Mouse (Mus musculus): ENCODE results near the gene Pdcd5. TPM values are rescaled to one million over a fixed set of nuclear protein-coding genes. Genes with fewer than 3 reads are reported as not detected.

Pdcd5 gene
- polyA plus RNA-seq, 1 experiment from 2014 or later, result 313 TPM

- WGBS, result 63% methylated on average over 6 of the region's 6 CpGs
- Histone ChIP-seq H3K9ac (replicated peaks; ENCODE audit: low read length) (no peak overlapping the region), H3K9me3 (replicated peaks; ENCODE audit: control insufficient read depth, low read length) (no peaks in the 10 kb centered on the region), H3K27me3 (ENCODE audit: control insufficient read depth, insufficient read depth, low read length) (no peaks in the 10 kb centered on the region), H3K4me1 (ENCODE audit: control insufficient read depth, insufficient read depth, low read length) (no peaks in the 10 kb centered on the region; the same call in 1 of the 2 replicates), H3K4me2 (ENCODE audit: low read depth, low read length) (no peak overlapping the region), H3K36me3 (replicated peaks; ENCODE audit: control insufficient read depth, insufficient read depth, low read depth, low read length) (no peaks in the 10 kb centered on the region), H3K4me3 (ENCODE audit: low read depth, low read length) (no peak overlapping the region), H3K27ac (replicated peaks; ENCODE audit: low read depth, low read length) (no peak overlapping the region)
- ATAC-seq (replicated peaks; ENCODE audit: insufficient number of reproducible peaks, low FRiP score, low TSS enrichment, low read depth) (no peak), DNase-seq (ENCODE audit: low spot score) (no peak)
Measured at GRCm38 (mm10) chr7:35683409-35684122, 36.2 kb upstream of the Pdcd5 start.

- ATAC-seq (replicated peaks; ENCODE audit: insufficient number of reproducible peaks, low FRiP score, low TSS enrichment, low read depth), result no peak
- Histone ChIP-seq H3K9me3 (replicated peaks; ENCODE audit: control insufficient read depth, low read length) (no peaks in the 10 kb centered on the region), H3K36me3 (replicated peaks; ENCODE audit: control insufficient read depth, insufficient read depth, low read depth, low read length) (no peaks in the 10 kb centered on the region), H3K4me3 (ENCODE audit: low read depth, low read length) (no peak overlapping the region), H3K9ac (replicated peaks; ENCODE audit: low read length) (no peak overlapping the region), H3K4me1 (ENCODE audit: control insufficient read depth, insufficient read depth, low read length) (no peaks in the 10 kb centered on the region), H3K27ac (replicated peaks; ENCODE audit: low read depth, low read length) (no peak overlapping the region), H3K4me2 (ENCODE audit: low read depth, low read length) (no peak overlapping the region), H3K27me3 (ENCODE audit: control insufficient read depth, insufficient read depth, low read length) (no peaks in the 10 kb centered on the region)
- DNase-seq (ENCODE audit: low spot score), result no peak
- 79% methylated on average over 3 of the region's 3 CpGs for WGBS
Measured at GRCm38 (mm10) chr7:35681559-35681958, 34.2 kb upstream of the Pdcd5 start.

- no peak overlapping the region for H3K27ac ChIP-seq (replicated peaks; ENCODE audit: low read depth, low read length)
- ATAC-seq (replicated peaks; ENCODE audit: insufficient number of reproducible peaks, low FRiP score, low TSS enrichment, low read depth), result no peak
- no peak overlapping the region for H3K9ac ChIP-seq (replicated peaks; ENCODE audit: low read length)
- H3K36me3 ChIP-seq (replicated peaks; ENCODE audit: control insufficient read depth, insufficient read depth, low read depth, low read length), result no peaks in the 10 kb centered on the region
- H3K4me1 ChIP-seq (ENCODE audit: control insufficient read depth, insufficient read depth, low read length), result no peaks in the 10 kb centered on the region
- no peaks in the 10 kb centered on the region for H3K9me3 ChIP-seq (replicated peaks; ENCODE audit: control insufficient read depth, low read length)
- no peak for DNase-seq (ENCODE audit: low spot score)
- WGBS, result 76% methylated on average over 4 of the region's 4 CpGs
- no peaks in the 10 kb centered on the region for H3K27me3 ChIP-seq (ENCODE audit: control insufficient read depth, insufficient read depth, low read length)
- H3K4me3 ChIP-seq (ENCODE audit: low read depth, low read length), result no peak overlapping the region
- no peak overlapping the region for H3K4me2 ChIP-seq (ENCODE audit: low read depth, low read length)
Measured at GRCm38 (mm10) chr7:35678976-35679375, 31.7 kb upstream of the Pdcd5 start.

- Histone ChIP-seq H3K4me2 (ENCODE audit: low read depth, low read length) (no peak overlapping the region; the same call in 1 of the 2 replicates), H3K27ac (replicated peaks; ENCODE audit: low read depth, low read length) (0 out of 2 replicates have a peak overlapping the region, but pooled peaks have one; percentile 0), H3K4me1 (ENCODE audit: control insufficient read depth, insufficient read depth, low read length) (no peaks in the 10 kb centered on the region)
Measured at GRCm38 (mm10) chr7:35668066-35669041, 21.0 kb upstream of the Pdcd5 start.

GRCm38 (mm10) chr7:35663790-35664376 is 16.6 kb upstream of the Pdcd5 start:
- Histone ChIP-seq H3K4me1 (ENCODE audit: control insufficient read depth, insufficient read depth, low read length) (no peaks in the 10 kb centered on the region), H3K9me3 (replicated peaks; ENCODE audit: control insufficient read depth, low read length) (no peaks in the 10 kb centered on the region), H3K4me3 (ENCODE audit: low read depth, low read length) (no peak overlapping the region), H3K4me2 (ENCODE audit: low read depth, low read length) (no peak overlapping the region), H3K27ac (replicated peaks; ENCODE audit: low read depth, low read length) (no peak overlapping the region), H3K27me3 (ENCODE audit: control insufficient read depth, insufficient read depth, low read length) (no peaks in the 10 kb centered on the region), H3K36me3 (replicated peaks; ENCODE audit: control insufficient read depth, insufficient read depth, low read depth, low read length) (no peaks in the 10 kb centered on the region), H3K9ac (replicated peaks; ENCODE audit: low read length) (no peak overlapping the region)
- WGBS, result 57% methylated on average over 16 of the region's 16 CpGs
- DNase-seq (ENCODE audit: low spot score) (no peak), ATAC-seq (replicated peaks; ENCODE audit: insufficient number of reproducible peaks, low FRiP score, low TSS enrichment, low read depth) (no peak)

More at GRCm38 (mm10) chr7:35668066-35669041, 21.0 kb upstream of the Pdcd5 start:
- Histone ChIP-seq H3K36me3 (replicated peaks; ENCODE audit: control insufficient read depth, insufficient read depth, low read depth, low read length) (no peaks in the 10 kb centered on the region), H3K27me3 (ENCODE audit: control insufficient read depth, insufficient read depth, low read length) (no peaks in the 10 kb centered on the region), H3K4me3 (ENCODE audit: low read depth, low read length) (no peak overlapping the region), H3K9ac (replicated peaks; ENCODE audit: low read length) (no peak overlapping the region), H3K9me3 (replicated peaks; ENCODE audit: control insufficient read depth, low read length) (no peaks in the 10 kb centered on the region)
- DNase-seq (ENCODE audit: low spot score) (peak; percentile 66), ATAC-seq (replicated peaks; ENCODE audit: insufficient number of reproducible peaks, low FRiP score, low TSS enrichment, low read depth) (peak; percentile 60)
- WGBS, result 45% methylated on average over 18 of the region's 18 CpGs

- H3K9ac ChIP-seq (replicated peaks; ENCODE audit: low read length), result no peak overlapping the region
- WGBS, result 58% methylated on average over 3 of the region's 3 CpGs
- no peak overlapping the region for H3K27ac ChIP-seq (replicated peaks; ENCODE audit: low read depth, low read length)
- no peaks in the 10 kb centered on the region for H3K36me3 ChIP-seq (replicated peaks; ENCODE audit: control insufficient read depth, insufficient read depth, low read depth, low read length)
- no peaks in the 10 kb centered on the region for H3K9me3 ChIP-seq (replicated peaks; ENCODE audit: control insufficient read depth, low read length)
- no peaks in the 10 kb centered on the region for H3K4me1 ChIP-seq (ENCODE audit: control insufficient read depth, insufficient read depth, low read length)
- no peak overlapping the region for H3K4me2 ChIP-seq (ENCODE audit: low read depth, low read length)
- H3K27me3 ChIP-seq (ENCODE audit: control insufficient read depth, insufficient read depth, low read length), result no peaks in the 10 kb centered on the region
- H3K4me3 ChIP-seq (ENCODE audit: low read depth, low read length), result no peak overlapping the region
- ATAC-seq (replicated peaks; ENCODE audit: insufficient number of reproducible peaks, low FRiP score, low TSS enrichment, low read depth) (no peak), DNase-seq (ENCODE audit: low spot score) (no peak)
Measured at GRCm38 (mm10) chr7:35659173-35659572, 11.9 kb upstream of the Pdcd5 start.

GRCm38 (mm10) chr7:35657829-35658228 is 10.5 kb upstream of the Pdcd5 start:
- H3K4me1 ChIP-seq (ENCODE audit: control insufficient read depth, insufficient read depth, low read length), result no peaks in the 10 kb centered on the region
- H3K36me3 ChIP-seq (replicated peaks; ENCODE audit: control insufficient read depth, insufficient read depth, low read depth, low read length), result no peaks in the 10 kb centered on the region
- H3K9ac ChIP-seq (replicated peaks; ENCODE audit: low read length), result no peak overlapping the region
- H3K9me3 ChIP-seq (replicated peaks; ENCODE audit: control insufficient read depth, low read length), result no peaks in the 10 kb centered on the region
- H3K4me2 ChIP-seq (ENCODE audit: low read depth, low read length), result no peak overlapping the region
- ATAC-seq (replicated peaks; ENCODE audit: insufficient number of reproducible peaks, low FRiP score, low TSS enrichment, low read depth) (no peak), DNase-seq (ENCODE audit: low spot score) (no peak)
- WGBS, result 45% methylated on average over 6 of the region's 6 CpGs
- no peak overlapping the region for H3K4me3 ChIP-seq (ENCODE audit: low read depth, low read length)
- no peaks in the 10 kb centered on the region for H3K27me3 ChIP-seq (ENCODE audit: control insufficient read depth, insufficient read depth, low read length)
- H3K27ac ChIP-seq (replicated peaks; ENCODE audit: low read depth, low read length), result no peak overlapping the region

All from embryonic facial prominence, embryonic 11.5 days (tissue).